Mouse (Mus musculus): ENCODE results near the gene Cnst. TPM values are rescaled to one million over a fixed set of nuclear protein-coding genes. Genes with fewer than 3 reads are reported as not detected.
A peak's percentile ranks its signal among the peaks of the same experiment; 100 is the strongest.

Cnst gene
- polyA plus RNA-seq, 1 experiment from 2014 or later: 19.9 TPM

DNA sequence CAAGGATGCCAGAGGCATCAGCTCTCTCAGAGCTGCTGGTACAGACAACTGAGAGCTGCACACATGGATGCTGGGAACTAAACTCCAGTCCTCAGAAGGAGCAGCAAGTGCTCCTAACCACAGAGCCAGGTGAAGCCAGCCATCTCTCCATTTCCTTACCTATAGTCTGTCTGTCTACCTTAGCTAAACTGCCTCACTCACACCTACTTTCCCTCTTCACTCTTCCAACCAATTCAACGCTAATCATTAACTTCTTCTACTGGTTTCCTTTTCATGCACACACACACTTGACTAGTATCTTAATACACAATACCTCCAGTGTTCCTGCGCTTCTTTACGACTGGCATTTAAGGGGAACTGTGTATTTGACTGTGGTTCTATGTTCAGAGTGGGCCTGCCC is 6.3 kb upstream of the Cnst start:
- ATAC-seq (ENCODE audit: insufficient number of reproducible peaks, insufficient read depth, low FRiP score, low TSS enrichment, low read depth): no peak
- 79% methylated on average over 3 of the region's 3 CpGs for WGBS
- H3K4me3 ChIP-seq (replicated peaks): no peak overlapping the region

DNA sequence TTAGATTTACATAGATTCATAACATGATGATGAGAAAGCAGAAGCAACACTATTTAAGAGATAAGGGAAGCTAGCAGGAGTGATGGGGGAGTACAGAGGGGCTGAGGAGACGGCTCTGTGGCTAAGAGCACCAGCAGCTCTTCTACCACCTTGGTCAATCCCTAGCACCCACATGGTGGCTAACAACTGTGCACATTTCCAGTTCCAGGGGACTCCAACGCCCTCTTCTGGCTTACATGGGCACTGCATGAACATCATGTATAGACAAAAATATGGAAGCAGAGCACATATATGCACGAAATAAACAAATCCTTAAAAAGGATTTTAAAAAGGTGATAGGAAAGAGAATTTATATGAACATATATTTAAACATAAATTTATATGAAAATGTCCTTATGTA is 4.7 kb upstream of the Cnst start:
- Histone ChIP-seq H3K9me3 (no peaks in the 10 kb centered on the region), H3K4me3 (replicated peaks) (no peak overlapping the region), H3K4me1 (replicated peaks) (peaks cover 18% of the 10 kb centered on the region), H3K27ac (no peak overlapping the region), H3K36me3 (peaks cover 32% of the 10 kb centered on the region), H3K27me3 (no peaks in the 10 kb centered on the region), H3K9ac (replicated peaks) (no peak overlapping the region), H3K4me2 (no peak overlapping the region)
- no peak for ATAC-seq (ENCODE audit: insufficient number of reproducible peaks, insufficient read depth, low FRiP score, low TSS enrichment, low read depth)
- 63% methylated on average over 3 of the region's 3 CpGs for WGBS

More for the DNA sequence above, 6.3 kb upstream of the Cnst start:
- Histone ChIP-seq H3K9ac (replicated peaks) (no peak overlapping the region), H3K36me3 (peaks cover 42% of the 10 kb centered on the region), H3K4me2 (no peak overlapping the region), H3K27me3 (no peaks in the 10 kb centered on the region), H3K4me1 (replicated peaks) (peaks cover 12% of the 10 kb centered on the region), H3K27ac (peak overlapping the region; percentile 60), H3K9me3 (no peaks in the 10 kb centered on the region)

DNA sequence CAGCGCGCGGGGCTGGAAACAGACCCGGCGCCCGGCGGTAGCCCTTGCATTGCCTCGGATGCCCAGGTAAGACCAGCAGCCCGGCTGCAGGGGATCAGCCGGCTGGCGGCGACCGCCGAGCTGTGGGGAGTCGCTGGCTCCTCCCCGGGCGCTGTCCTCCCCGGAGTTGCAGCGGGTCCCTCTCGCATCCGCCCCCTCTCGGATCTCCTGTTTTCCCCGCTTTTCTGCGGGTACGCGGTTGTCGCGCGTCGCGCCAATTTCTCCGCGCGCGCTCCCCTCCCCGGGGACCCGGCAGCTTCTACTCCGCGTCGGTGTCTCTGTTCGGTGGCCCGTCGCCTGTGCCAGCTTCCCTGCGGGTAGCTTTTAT is 364 bp downstream of the Cnst start:
- peak; percentile 86 for ATAC-seq (ENCODE audit: insufficient number of reproducible peaks, insufficient read depth, low FRiP score, low TSS enrichment, low read depth)
- under 1% methylated on average over 44 of the region's 44 CpGs for WGBS
- Histone ChIP-seq H3K27ac (peak overlapping the region; percentile 93), H3K9me3 (no peaks in the 10 kb centered on the region), H3K36me3 (peaks cover 5% of the 10 kb centered on the region; the same call in 1 of the 2 replicates), H3K4me3 (replicated peaks) (peak overlapping the region; percentile 80), H3K27me3 (no peaks in the 10 kb centered on the region), H3K4me1 (replicated peaks) (peaks cover 20% of the 10 kb centered on the region), H3K4me2 (peak overlapping the region; percentile 65), H3K9ac (replicated peaks) (peak overlapping the region; percentile 81)

DNA sequence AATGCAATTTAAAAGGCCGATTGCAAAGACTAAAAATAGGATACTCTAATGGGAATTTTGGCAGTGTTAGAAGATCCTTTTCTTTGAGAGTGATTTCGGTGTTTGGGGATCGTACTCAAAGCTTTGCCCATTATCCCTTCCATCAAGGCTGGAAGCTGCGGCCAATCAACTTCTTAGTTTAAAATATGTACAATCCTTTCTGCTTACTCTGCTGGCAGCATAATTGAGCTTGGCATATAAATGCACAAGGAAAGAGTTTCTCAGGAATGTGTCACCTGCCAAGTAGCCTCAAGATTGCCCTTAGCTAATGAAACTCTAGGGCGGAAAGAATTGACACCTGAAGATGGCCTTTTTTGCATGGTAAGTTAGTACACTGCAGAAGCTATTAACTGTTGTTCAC is 1.0 kb downstream of the Cnst start:
- ATAC-seq (ENCODE audit: insufficient number of reproducible peaks, insufficient read depth, low FRiP score, low TSS enrichment, low read depth): no peak
- peaks cover 20% of the 10 kb centered on the region for H3K4me1 ChIP-seq (replicated peaks)
- peak overlapping the region; percentile 65 for H3K4me2 ChIP-seq
- H3K27me3 ChIP-seq: no peaks in the 10 kb centered on the region
- H3K9me3 ChIP-seq: no peaks in the 10 kb centered on the region
- H3K9ac ChIP-seq (replicated peaks): peak overlapping the region; percentile 81
- H3K27ac ChIP-seq: no peak overlapping the region
- H3K36me3 ChIP-seq: peaks cover 4% of the 10 kb centered on the region; the same call in 1 of the 2 replicates
- H3K4me3 ChIP-seq (replicated peaks): peak overlapping the region; percentile 80
- 16% methylated on average over 5 of the region's 5 CpGs for WGBS

DNA sequence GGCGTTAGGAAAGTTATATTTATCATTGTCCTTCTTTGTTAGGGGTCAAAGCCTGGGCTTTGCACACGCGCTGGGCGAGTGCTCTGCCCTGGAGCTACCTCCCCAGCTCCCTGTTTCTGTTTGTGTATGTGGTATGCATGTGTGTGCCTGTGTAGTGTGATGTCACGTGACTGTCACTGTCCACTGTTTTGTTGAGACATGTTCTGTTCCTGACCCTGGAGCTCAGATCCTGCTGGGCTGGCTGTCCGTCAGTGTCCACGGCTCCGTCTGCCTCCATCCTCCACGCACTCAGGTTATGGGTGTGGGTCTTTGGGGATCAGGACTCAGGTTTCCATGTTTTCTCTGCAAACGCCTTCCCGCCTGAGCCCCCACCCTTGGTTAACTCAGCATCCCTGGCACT is 2.0 kb downstream of the Cnst start:
- Histone ChIP-seq H3K4me2 (no peak overlapping the region), H3K27ac (no peak overlapping the region), H3K36me3 (peaks cover 2% of the 10 kb centered on the region; the same call in 1 of the 2 replicates), H3K4me1 (replicated peaks) (peaks cover 20% of the 10 kb centered on the region), H3K27me3 (no peaks in the 10 kb centered on the region), H3K9me3 (no peaks in the 10 kb centered on the region), H3K4me3 (replicated peaks) (no peak overlapping the region), H3K9ac (replicated peaks) (no peak overlapping the region)
- 75% methylated on average over 11 of the region's 11 CpGs for WGBS
- ATAC-seq (ENCODE audit: insufficient number of reproducible peaks, insufficient read depth, low FRiP score, low TSS enrichment, low read depth): no peak

DNA sequence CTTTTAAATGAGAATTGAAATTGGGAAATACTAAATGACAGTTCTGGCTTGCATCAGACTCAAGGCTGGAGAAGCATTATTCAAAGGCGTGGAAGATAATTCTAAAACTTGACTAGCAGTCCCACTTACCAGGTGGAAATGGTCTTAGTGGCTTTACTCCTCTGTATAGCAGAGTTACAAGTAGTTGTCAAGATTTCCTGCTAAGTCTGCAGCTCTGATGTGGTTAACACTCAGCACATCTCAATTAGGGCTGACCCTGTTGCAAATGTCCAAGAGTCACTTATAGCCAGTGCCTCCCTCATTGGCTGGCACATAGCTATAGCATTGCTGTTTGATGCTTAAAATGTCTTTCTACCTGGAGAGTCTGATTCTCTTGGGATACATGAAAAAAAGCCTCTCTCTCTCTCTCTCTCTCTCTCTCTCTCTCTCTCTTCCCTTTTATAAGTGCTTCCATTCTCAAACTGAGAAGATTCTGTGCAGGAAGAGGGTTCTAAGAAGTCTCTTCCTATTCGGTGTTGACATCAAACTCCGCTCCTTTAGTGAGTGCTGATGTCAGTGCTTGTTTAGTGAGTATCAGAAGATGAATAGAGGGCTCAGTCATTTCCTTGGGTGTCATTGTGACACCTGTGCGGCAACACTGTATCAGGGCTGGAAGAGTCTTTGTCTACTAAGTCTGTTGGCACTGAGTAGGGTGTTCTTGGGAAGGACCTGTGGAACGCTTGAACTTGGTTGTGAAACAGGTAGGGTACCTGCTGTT is 3.0 kb downstream of the Cnst start:
- Histone ChIP-seq H3K4me2 (no peak overlapping the region), H3K4me1 (replicated peaks) (peaks cover 20% of the 10 kb centered on the region), H3K9ac (replicated peaks) (no peak overlapping the region), H3K27ac (no peak overlapping the region), H3K9me3 (no peaks in the 10 kb centered on the region), H3K4me3 (replicated peaks) (no peak overlapping the region), H3K36me3 (no peaks in the 10 kb centered on the region), H3K27me3 (no peaks in the 10 kb centered on the region)
- ATAC-seq (ENCODE audit: insufficient number of reproducible peaks, insufficient read depth, low FRiP score, low TSS enrichment, low read depth): no peak
- 87% methylated on average over 5 of the region's 5 CpGs for WGBS

DNA sequence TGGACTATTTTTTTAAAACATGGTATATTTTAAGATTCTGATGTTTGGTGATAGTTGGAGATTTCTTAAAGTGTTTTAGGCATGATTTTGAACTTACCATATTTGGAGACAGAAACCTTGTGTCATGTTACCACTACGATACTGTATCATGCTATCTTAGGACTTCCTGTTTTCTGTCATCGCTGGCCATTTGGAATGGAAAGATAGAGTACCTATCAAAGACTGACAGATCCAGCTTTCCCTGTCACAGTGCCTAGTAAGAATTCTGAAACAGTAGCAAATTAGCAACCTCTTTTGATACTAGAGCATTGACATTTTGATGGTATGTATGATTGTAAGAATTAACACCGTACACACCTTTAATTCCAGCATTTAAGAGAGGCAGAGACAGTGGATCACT is 5.2 kb downstream of the Cnst start:
- no peaks in the 10 kb centered on the region for H3K9me3 ChIP-seq
- H3K27me3 ChIP-seq: no peaks in the 10 kb centered on the region
- 95% methylated on average over 3 of the region's 3 CpGs for WGBS
- H3K4me1 ChIP-seq (replicated peaks): peaks cover 12% of the 10 kb centered on the region
- no peak overlapping the region for H3K4me2 ChIP-seq
- no peak for ATAC-seq (ENCODE audit: insufficient number of reproducible peaks, insufficient read depth, low FRiP score, low TSS enrichment, low read depth)
- H3K4me3 ChIP-seq (replicated peaks): no peak overlapping the region
- H3K36me3 ChIP-seq: no peaks in the 10 kb centered on the region
- no peak overlapping the region for H3K9ac ChIP-seq (replicated peaks)
- no peak overlapping the region for H3K27ac ChIP-seq

DNA sequence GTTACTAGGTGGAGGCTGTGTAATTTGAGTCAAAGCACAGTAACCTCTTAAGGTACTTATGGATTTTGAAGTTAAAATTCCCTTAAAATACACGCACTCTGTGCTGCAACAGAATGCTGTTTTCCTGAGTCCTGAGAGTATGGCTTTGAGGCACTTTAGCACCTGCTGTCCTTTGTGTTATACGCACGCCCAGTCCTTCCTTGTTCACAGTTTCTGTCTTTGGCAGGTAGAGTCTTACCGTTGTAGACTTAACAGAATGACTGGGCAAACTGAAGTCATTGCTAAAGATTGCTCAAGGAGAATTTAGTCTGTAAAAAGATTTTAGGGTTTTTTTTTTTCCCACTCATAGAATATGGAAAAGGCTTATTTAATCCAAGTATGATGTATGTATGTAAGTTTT is 5.8 kb downstream of the Cnst start:
- Histone ChIP-seq H3K36me3 (no peaks in the 10 kb centered on the region), H3K9ac (replicated peaks) (no peak overlapping the region), H3K4me1 (replicated peaks) (peaks cover 12% of the 10 kb centered on the region), H3K4me3 (replicated peaks) (no peak overlapping the region), H3K9me3 (no peaks in the 10 kb centered on the region), H3K27ac (no peak overlapping the region), H3K4me2 (no peak overlapping the region), H3K27me3 (no peaks in the 10 kb centered on the region)
- no peak for ATAC-seq (ENCODE audit: insufficient number of reproducible peaks, insufficient read depth, low FRiP score, low TSS enrichment, low read depth)
- 90% methylated on average over 4 of the region's 4 CpGs for WGBS

DNA sequence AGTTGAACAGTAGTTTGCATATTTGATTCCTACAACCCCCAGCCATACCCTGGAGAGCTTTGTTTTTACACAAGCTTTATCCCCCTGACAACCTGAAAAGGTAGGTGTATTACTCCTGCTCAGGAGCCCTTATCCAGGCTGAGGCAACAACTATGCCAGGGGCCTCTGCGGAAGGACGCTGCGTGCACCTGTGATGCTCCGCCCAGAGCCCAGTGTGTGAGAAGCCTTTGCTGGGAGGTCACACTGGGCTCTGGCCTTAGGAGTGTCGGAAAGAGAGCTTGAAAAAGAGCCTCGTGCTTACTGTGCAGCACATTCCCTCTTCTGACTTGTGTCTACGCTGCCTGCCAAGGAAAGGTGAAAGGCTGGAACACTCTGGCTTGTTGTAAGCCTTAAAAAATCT is 6.6 kb downstream of the Cnst start:
- WGBS: 55% methylated on average over 7 of the region's 7 CpGs
- no peaks in the 10 kb centered on the region for H3K9me3 ChIP-seq

DNA sequence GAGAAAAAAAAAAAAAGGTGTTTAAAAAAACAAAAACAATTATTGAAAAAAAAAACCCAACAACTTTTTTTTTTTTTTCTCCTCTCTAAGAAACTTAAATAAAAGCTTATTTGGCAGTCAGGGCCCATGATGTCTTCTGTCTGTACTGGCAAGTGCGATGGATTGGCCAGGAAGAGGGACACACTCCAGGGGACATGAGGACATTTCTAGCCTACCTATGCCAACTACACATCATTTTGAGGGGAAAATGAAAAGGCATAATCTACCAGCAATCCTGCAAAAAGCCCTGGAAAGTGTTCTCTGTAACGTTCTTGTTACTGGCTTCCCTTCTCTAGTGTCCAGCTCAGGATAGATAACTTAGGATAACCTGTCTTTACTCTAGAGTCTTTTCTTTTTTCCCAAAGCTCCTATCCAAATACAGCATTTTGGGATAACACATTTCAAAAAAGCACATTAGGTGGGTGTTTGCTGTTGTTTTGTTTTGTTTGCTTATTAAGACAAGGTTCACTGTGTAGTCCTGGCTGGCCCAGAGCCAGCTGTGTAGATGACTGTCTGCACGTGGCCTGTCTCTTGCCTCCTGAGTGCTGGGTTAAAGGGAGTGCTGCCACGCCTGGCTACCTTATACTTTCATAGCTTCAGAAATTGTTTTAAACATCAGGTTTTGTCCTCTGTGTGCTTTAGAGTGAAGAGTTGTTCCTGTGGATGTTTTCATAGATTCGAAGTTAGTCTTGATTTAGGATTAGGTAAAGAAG is 7.2 kb downstream of the Cnst start:
- Histone ChIP-seq H3K36me3 (no peaks in the 10 kb centered on the region), H3K27ac (no peak overlapping the region), H3K4me1 (replicated peaks) (peaks cover under 1% of the 10 kb centered on the region; the same call in 1 of the 2 replicates), H3K9ac (replicated peaks) (no peak overlapping the region), H3K27me3 (no peaks in the 10 kb centered on the region), H3K4me3 (replicated peaks) (no peak overlapping the region), H3K4me2 (no peak overlapping the region), H3K9me3 (no peaks in the 10 kb centered on the region)
- 87% methylated on average over 5 of the region's 5 CpGs for WGBS
- ATAC-seq (ENCODE audit: insufficient number of reproducible peaks, insufficient read depth, low FRiP score, low TSS enrichment, low read depth): no peak

More for the DNA sequence above, 6.6 kb downstream of the Cnst start:
- Histone ChIP-seq H3K27ac (no peak overlapping the region), H3K27me3 (no peaks in the 10 kb centered on the region), H3K9ac (replicated peaks) (no peak overlapping the region), H3K4me3 (replicated peaks) (no peak overlapping the region), H3K36me3 (no peaks in the 10 kb centered on the region), H3K4me1 (replicated peaks) (peaks cover 6% of the 10 kb centered on the region; the same call in 1 of the 2 replicates), H3K4me2 (no peak overlapping the region)
- ATAC-seq (ENCODE audit: insufficient number of reproducible peaks, insufficient read depth, low FRiP score, low TSS enrichment, low read depth): no peak

DNA sequence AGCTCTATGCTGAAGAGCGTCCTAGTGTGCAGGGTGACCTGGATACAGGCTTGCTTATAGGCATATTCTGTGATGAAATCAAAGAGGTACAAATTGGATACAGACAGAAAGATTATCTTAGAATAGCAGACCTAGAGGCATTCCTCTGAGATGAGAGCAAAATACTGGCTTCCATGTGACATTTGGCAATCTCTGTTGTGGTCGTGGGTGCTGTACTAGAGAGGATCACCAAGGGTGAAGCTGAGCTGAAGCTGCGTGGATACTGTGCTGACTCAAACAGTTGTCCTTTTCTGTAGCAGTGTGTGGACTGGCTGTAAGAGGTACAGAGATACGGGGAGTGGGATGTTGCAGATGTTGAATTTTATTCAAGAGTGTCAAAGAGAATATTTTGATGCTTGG is 7.8 kb downstream of the Cnst start:
- Histone ChIP-seq H3K9me3 (no peaks in the 10 kb centered on the region), H3K4me1 (replicated peaks) (no peaks in the 10 kb centered on the region), H3K27ac (no peak overlapping the region), H3K4me2 (no peak overlapping the region), H3K9ac (replicated peaks) (no peak overlapping the region), H3K27me3 (no peaks in the 10 kb centered on the region), H3K4me3 (replicated peaks) (no peak overlapping the region), H3K36me3 (no peaks in the 10 kb centered on the region)
- ATAC-seq (ENCODE audit: insufficient number of reproducible peaks, insufficient read depth, low FRiP score, low TSS enrichment, low read depth): no peak
- 84% methylated on average over 4 of the region's 4 CpGs for WGBS

Data from limb, embryonic 12.5 days (tissue).